Mouse (Mus musculus) liver, embryonic 13.5 days (tissue): ENCODE data around the gene Atp5b. TPM values are rescaled to one million over a fixed set of nuclear protein-coding genes. Genes with fewer than 3 reads are reported as not detected.
"Not testable (repeated sequence)": the region's sequence is repeated elsewhere in the genome, so short reads cannot be mapped to it uniquely, and the experiment has no call there.

Experiments used
- ATAC-seq: fragments of 200-750 bp; cut with Nextera tagmentation; 2 replicates; pipeline ENCODE4 v1.8.0; 2017; ENCODE audit warnings: low read depth, mild to moderate bottlenecking, moderate number of reproducible peaks, moderate library complexity
- DNase-seq: peaks from one replicate; pipeline ENCODE4 v3.0.0; 2022
- H3K27ac ChIP-seq: fragments of 300-500 bp; sonication (generic); 2 replicates; pipeline ENCODE4 v1.5.1; 2015; ENCODE audit warnings: moderate library complexity, mild to moderate bottlenecking, inconsistent platforms
- H3K27me3 ChIP-seq: fragments of 300-500 bp; sonication (generic); 2 replicates; pipeline ENCODE4 v1.6.1; 2015; ENCODE audit warnings: mild to moderate bottlenecking, inconsistent platforms
- H3K36me3 ChIP-seq: fragments of 300-500 bp; sonication (generic); 2 replicates; pipeline ENCODE4 v1.6.1; 2015; ENCODE audit warnings: mild to moderate bottlenecking, inconsistent platforms
- H3K4me1 ChIP-seq: fragments of 300-500 bp; sonication (generic); replicated peaks from 2 replicates; pipeline ENCODE4 v1.6.1; 2015; ENCODE audit warnings: inconsistent platforms
- H3K4me2 ChIP-seq: fragments of 300-500 bp; sonication (generic); 2 replicates; pipeline ENCODE4 v1.6.1; 2015; ENCODE audit warnings: inconsistent platforms, mild to moderate bottlenecking, moderate library complexity
- H3K4me3 ChIP-seq: fragments of 300-500 bp; sonication (generic); replicated peaks from 2 replicates; pipeline ENCODE4 v1.5.1; 2015; ENCODE audit warnings: mild to moderate bottlenecking, inconsistent platforms
- H3K9ac ChIP-seq: fragments of 300-500 bp; sonication (generic); 2 replicates; pipeline ENCODE4 v1.6.1; 2015; ENCODE audit warnings: mild to moderate bottlenecking, inconsistent platforms
- H3K9me3 ChIP-seq: fragments of 300-500 bp; sonication (generic); replicated peaks from 2 replicates; pipeline ENCODE4 v1.6.1; 2016; ENCODE audit warnings: inconsistent platforms
- WGBS: fragments of 180-500 bp; shearing (Covaris S2); methylation state at CpG from one replicate; pipeline ENCODE4 v1.1.7; 2015; ENCODE audit not compliant: insufficient replicate concordance; 5-methylcytosine and 5-hydroxymethylcytosine counted together
- polyA plus RNA-seq: library from polyadenylated mRNA; unstranded; fragments of >200 nt; fragmentation: Nextera tagmentation; extraction: Ambion mirVana; gene quantifications from 2 replicates; pipeline ENCODE4 v1.2.1, GENCODE M21; 2015

Atp5b gene
- polyA plus RNA-seq, 1 experiment from 2014 or later, result 2,036 TPM

DNA sequence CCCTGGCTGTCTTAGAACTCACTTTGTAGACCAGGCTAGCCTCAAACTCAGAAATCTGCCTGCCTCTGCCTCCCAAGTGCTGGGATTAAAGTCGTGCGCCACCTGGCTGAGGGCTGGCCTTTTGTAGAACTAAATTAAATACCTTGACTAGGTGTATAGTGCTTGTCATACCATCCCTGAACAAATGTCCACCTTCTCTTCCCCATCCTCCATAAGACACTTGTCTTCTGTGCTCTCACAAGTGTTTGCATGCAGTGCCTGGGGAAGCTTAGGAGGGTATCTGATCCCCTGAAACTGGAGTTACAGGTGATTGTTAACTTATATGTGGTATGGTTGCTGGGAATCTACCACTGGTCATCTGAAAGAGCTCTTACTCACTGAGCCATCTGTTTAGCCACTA, 32.7 kb upstream of the Atp5b start:
- 81% methylated on average over 2 of the region's 2 CpGs for WGBS
- H3K9me3 ChIP-seq, result no peaks in the 10 kb centered on the region

GRCm38 (mm10) chr10:128051589-128051988, 31.5 kb upstream of the Atp5b start:
- DNase-seq (no peak), ATAC-seq (no peak)
- Histone ChIP-seq H3K4me3 (no peak overlapping the region), H3K4me2 (no peak overlapping the region), H3K9ac (no peak overlapping the region), H3K36me3 (peaks cover 50% of the 10 kb centered on the region), H3K9me3 (no peaks in the 10 kb centered on the region), H3K4me1 (no peaks in the 10 kb centered on the region), H3K27ac (no peak overlapping the region), H3K27me3 (no peaks in the 10 kb centered on the region)
- WGBS, result 86% methylated on average over 5 of the region's 5 CpGs

More for the DNA sequence above, 32.7 kb upstream of the Atp5b start:
- Histone ChIP-seq H3K4me1 (peaks cover 1% of the 10 kb centered on the region; the same call in 1 of the 2 replicates), H3K9ac (no peak overlapping the region), H3K36me3 (peaks cover 63% of the 10 kb centered on the region), H3K27ac (no peak overlapping the region), H3K4me3 (no peak overlapping the region), H3K4me2 (no peak overlapping the region), H3K27me3 (no peaks in the 10 kb centered on the region)
- ATAC-seq, result no peak
- no peak for DNase-seq

- H3K4me2 ChIP-seq, H3K9ac ChIP-seq: not testable (repeated sequence)
- peaks cover 45% of the 10 kb centered on the region for H3K36me3 ChIP-seq
These were observed 30.9 kb upstream of the Atp5b start for GRCm38 (mm10) chr10:128052136-128052535.

DNA sequence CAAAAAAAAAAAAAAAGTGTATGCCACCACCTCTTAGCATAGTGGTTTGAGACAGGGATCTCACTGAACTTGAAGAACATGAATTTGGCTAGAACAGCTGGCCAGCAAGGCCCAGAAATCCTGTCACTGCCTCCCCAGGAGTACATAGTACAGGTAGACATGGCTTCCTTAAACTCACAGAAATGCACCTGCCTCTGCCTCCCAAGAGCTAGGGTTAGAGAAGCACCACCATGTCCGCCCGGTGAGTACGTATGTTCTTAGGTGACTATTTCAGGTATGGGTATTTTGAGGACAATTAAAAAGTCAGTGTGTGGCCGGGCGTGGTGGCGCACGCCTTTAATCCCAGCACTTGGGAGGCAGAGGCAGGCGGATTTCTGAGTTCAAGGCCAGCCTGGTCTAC, 30.1 kb upstream of the Atp5b start:
- Histone ChIP-seq H3K4me3 (no peak overlapping the region), H3K9ac (no peak overlapping the region), H3K4me1 (peaks cover 5% of the 10 kb centered on the region), H3K27ac (no peak overlapping the region), H3K9me3 (no peaks in the 10 kb centered on the region), H3K4me2 (no peak overlapping the region), H3K36me3 (peaks cover 36% of the 10 kb centered on the region), H3K27me3 (no peaks in the 10 kb centered on the region)
- 87% methylated on average over 8 of the region's 8 CpGs for WGBS
- DNase-seq (no peak), ATAC-seq (no peak)

More at GRCm38 (mm10) chr10:128052136-128052535, 30.9 kb upstream of the Atp5b start:
- DNase-seq, H3K4me1 ChIP-seq, H3K27ac ChIP-seq, H3K4me3 ChIP-seq, H3K9me3 ChIP-seq, ATAC-seq, H3K27me3 ChIP-seq: not testable (repeated sequence)
- WGBS, result 70% methylated on average over 1 of the region's 2 CpGs

- Histone ChIP-seq H3K9ac (peak overlapping the region; percentile 91), H3K4me3 (peak overlapping the region; percentile 78), H3K4me2 (peak overlapping the region; percentile 96), H3K27ac (peak overlapping the region; percentile 97), H3K9me3 (no peaks in the 10 kb centered on the region), H3K27me3 (no peaks in the 10 kb centered on the region), H3K36me3 (no peaks in the 10 kb centered on the region), H3K4me1 (peaks cover 40% of the 10 kb centered on the region)
- DNase-seq (no peak), ATAC-seq (no peak)
- under 1% methylated on average over 18 of the region's 18 CpGs for WGBS
These were observed 24.9 kb upstream of the Atp5b start for GRCm38 (mm10) chr10:128058184-128058583.

DNA sequence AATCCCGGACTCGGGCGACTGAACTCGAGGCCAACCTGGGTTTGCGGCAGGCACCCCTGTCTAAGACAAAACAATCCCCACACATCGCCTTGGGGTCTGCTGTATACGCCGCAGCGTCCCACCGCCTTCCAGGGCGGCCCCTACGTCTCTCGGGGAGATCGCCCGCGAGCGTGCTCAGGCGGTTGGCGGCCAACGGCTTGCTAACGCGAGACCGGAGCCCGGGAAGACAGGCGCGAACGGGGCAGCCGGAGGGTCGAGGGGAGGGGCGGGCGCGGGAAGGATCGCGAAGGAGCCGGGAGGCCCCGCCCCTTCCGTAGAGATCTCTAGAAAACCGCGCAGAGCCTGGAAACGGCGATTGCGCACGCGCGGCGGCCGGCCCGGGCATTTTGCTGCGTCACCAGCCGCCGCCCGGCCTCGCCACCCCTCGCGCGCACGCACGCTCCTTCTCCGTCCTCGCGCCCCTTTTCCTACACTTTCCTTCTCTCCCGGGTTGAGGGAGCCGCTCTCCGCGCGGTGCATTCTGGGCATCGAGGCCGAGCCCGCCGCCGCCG, 24.4 kb upstream of the Atp5b start, which contains the start of gene Ptges3:
Ptges3 (plus strand) TSS at position 354 of the 551 bp plus-strand sequence.
- DNase-seq (peak; percentile 94), ATAC-seq (peak; percentile 89)
- WGBS, result 1% methylated on average over 58 of the region's 72 CpGs
- H3K4me1 ChIP-seq, result peaks cover 44% of the 10 kb centered on the region
- H3K9me3 ChIP-seq, result no peaks in the 10 kb centered on the region
- H3K9ac ChIP-seq, result peak within 1 kb of the TSS; percentile 91
- H3K27ac ChIP-seq, result peak within 1 kb of the TSS; percentile 97
- peaks cover 3% of the 10 kb centered on the region for H3K36me3 ChIP-seq
- peak within 1 kb of the TSS; percentile 78 for H3K4me3 ChIP-seq
- no peaks in the 10 kb centered on the region for H3K27me3 ChIP-seq
- H3K4me2 ChIP-seq, result peak within 1 kb of the TSS; percentile 96

DNA sequence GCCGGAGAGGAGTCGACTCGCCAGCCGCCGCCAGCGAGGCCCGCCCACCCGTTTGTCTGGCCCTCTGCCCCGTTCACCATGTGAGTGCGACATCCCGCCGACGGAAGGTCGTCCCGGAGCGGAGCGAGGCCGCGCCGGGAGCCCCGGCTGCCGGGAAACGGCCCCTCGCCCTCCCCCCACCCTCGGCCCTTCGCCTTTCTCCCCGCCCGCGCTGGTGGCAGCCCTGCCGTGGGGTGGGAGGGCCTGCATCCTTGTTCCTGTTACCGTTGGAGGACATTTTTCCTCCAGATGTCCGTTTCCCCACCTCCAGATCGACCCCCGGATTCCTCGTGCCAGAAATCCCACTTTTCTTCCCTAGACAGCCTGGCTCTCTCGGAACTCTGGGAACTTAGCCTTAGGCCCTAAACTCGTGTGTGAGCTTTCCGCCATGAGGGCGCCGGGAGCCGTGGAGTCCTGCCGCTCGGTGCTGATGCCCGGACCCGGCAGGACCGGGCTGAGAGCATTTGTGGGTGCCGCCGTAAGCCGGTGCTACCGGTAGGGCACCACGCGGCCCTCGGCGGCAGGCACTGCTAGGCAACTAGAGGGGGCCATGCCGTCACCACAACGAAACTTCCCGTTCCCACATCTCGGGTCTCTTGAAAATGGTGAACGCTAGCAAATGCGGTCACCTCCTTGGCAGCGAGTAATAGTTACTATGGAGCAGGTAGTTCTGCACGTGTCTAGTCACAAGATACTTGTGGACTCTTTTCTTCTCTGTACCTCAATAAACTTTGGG, 23.7 kb upstream of the Atp5b start:
- Histone ChIP-seq H3K4me2 (peak overlapping the region; percentile 96), H3K36me3 (peaks cover 11% of the 10 kb centered on the region), H3K4me3 (peak overlapping the region; percentile 78), H3K9me3 (no peaks in the 10 kb centered on the region), H3K9ac (peak overlapping the region; percentile 91), H3K27me3 (no peaks in the 10 kb centered on the region), H3K4me1 (peaks cover 49% of the 10 kb centered on the region), H3K27ac (peak overlapping the region; percentile 97)
- ATAC-seq (peak; percentile 45), DNase-seq (peak; percentile 57)
- under 1% methylated on average over 62 of the region's 62 CpGs for WGBS

GRCm38 (mm10) chr10:128061109-128061508, 22.0 kb upstream of the Atp5b start:
- Histone ChIP-seq H3K9ac (peak overlapping the region; percentile 91), H3K9me3 (no peaks in the 10 kb centered on the region), H3K4me2 (peak overlapping the region; percentile 96), H3K4me3 (peak overlapping the region; percentile 78), H3K36me3 (peaks cover 16% of the 10 kb centered on the region), H3K4me1 (peaks cover 60% of the 10 kb centered on the region), H3K27ac (peak overlapping the region; percentile 97), H3K27me3 (no peaks in the 10 kb centered on the region)
- 46% methylated on average over 5 of the region's 5 CpGs for WGBS
- ATAC-seq (no peak), DNase-seq (no peak)

DNA sequence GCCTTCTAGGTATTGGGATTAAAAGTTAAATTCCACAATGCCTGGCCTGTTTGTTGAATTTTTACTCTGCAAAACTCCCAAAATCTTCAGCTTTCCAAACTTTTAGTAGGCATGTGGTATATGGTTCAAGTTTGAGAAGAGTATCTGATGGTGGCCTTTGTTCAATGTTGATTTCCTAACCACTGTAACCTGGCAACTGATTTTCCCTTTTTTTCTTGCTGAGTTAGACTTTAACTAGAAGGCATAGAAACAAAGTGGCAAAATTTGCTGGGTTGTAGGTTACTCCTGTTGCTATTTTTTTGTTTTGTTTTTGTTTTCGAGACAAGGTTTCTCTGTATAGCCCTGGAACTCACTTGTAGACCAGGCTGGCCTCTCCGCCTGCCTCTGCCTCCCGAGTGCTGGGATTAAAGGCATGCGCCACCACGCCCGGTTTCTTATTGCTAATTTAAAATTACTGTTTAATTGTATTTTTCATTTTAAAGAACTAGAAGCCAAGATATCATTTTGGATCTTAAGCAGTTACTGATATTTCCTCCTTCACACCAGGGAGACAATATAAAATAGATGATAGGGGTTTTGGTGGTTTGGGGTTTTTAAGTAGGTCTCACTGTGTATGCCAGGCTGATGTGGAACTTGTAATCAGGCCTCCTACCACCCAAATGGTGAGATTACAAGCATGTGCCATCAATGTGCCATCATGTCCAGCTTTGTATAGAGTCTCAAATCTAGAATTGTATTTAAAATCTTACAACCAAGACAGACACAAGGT, 20.7 kb upstream of the Atp5b start:
- no peak overlapping the region for H3K27ac ChIP-seq
- DNase-seq (no peak), ATAC-seq (no peak)
- H3K4me3 ChIP-seq, result peak overlapping the region; percentile 19; the same call in 1 of the 2 replicates
- H3K4me1 ChIP-seq, result peaks cover 68% of the 10 kb centered on the region
- peaks cover 21% of the 10 kb centered on the region for H3K36me3 ChIP-seq
- peak overlapping the region; percentile 27; the same call in 1 of the 2 replicates for H3K9ac ChIP-seq
- no peaks in the 10 kb centered on the region for H3K9me3 ChIP-seq
- peak overlapping the region; percentile 96 for H3K4me2 ChIP-seq
- WGBS, result 76% methylated on average over 6 of the region's 6 CpGs
- no peaks in the 10 kb centered on the region for H3K27me3 ChIP-seq

- Histone ChIP-seq H3K9ac (no peak overlapping the region), H3K4me3 (no peak overlapping the region), H3K9me3 (no peaks in the 10 kb centered on the region), H3K4me1 (peaks cover 68% of the 10 kb centered on the region), H3K27ac (no peak overlapping the region), H3K4me2 (no peak overlapping the region), H3K36me3 (peaks cover 50% of the 10 kb centered on the region), H3K27me3 (no peaks in the 10 kb centered on the region)
- WGBS, result 77% methylated on average over 5 of the region's 5 CpGs
- ATAC-seq (no peak), DNase-seq (no peak)
These were observed 17.0 kb upstream of the Atp5b start for GRCm38 (mm10) chr10:128066072-128066471.

DNA sequence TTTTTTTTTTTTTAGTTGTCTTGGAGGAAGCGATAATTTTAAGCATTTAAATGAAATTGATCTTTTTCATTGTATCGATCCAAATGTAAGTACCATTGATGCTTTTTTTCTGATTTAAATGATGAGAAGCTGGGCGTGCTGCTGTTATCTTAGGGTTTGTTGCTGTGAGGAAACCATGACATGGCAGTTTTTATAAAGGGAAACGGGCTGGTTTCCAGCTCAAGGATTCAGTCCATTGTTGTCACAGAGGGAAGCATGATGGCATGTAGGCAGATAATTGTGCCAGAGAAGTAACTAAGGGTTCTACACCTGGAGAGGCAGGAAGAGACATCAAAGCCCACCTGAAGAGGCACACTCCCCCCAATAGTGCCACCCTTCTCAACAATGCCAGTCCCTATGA, 13.9 kb upstream of the Atp5b start:
- ATAC-seq (no peak), DNase-seq (no peak)
- H3K4me2 ChIP-seq, result 0 out of 2 replicates have a peak overlapping the region, but pooled peaks have one; percentile 17
- H3K4me3 ChIP-seq, result no peak overlapping the region
- WGBS, result 57% methylated on average over 4 of the region's 4 CpGs
- peaks cover 72% of the 10 kb centered on the region for H3K36me3 ChIP-seq
- H3K9ac ChIP-seq, result no peak overlapping the region; the same call in 1 of the 2 replicates
- H3K9me3 ChIP-seq, result no peaks in the 10 kb centered on the region
- H3K27ac ChIP-seq, result peak overlapping the region; percentile 80
- H3K4me1 ChIP-seq, result peaks cover 38% of the 10 kb centered on the region
- H3K27me3 ChIP-seq, result no peaks in the 10 kb centered on the region
